Mouse (Mus musculus): ENCODE measurements around the gene Slc30a2.

- TF ChIP-seq CTCF (conservative IDR thresholded peaks at IDR 0.05; ENCODE audit: insufficient read depth, insufficient read length, low read depth, low read length) (no peak), POLR2A (IDR thresholded peaks at IDR 0.05; ENCODE audit: low read depth, low read length) (no peak)
Measured at GRCm38 (mm10) chr4:134395142-134395541, 52.2 kb downstream of the Slc30a2 start.
